Mouse (Mus musculus) intestine, embryonic 15.5 days (tissue): ENCODE data around the gene R3hdm2. TPM values are rescaled to one million over a fixed set of nuclear protein-coding genes. Genes with fewer than 3 reads are reported as not detected.

ENCODE experiments used
- ATAC-seq: fragments of 200-750 bp; cut with Nextera tagmentation; 2 replicates; pipeline ENCODE4 v1.8.0; 2017; ENCODE audit warnings: moderate TSS enrichment, moderate library complexity
- H3K27ac ChIP-seq: fragments of 300-500 bp; sonication (generic); 2 replicates; pipeline ENCODE4 v1.5.1; 2015; ENCODE audit warnings: mild to moderate bottlenecking, inconsistent platforms
- H3K27me3 ChIP-seq: fragments of 300-500 bp; sonication (generic); replicated peaks from 2 replicates; pipeline ENCODE4 v1.6.1; 2015; ENCODE audit warnings: inconsistent platforms
- H3K36me3 ChIP-seq: fragments of 300-500 bp; sonication (generic); 2 replicates; pipeline ENCODE4 v1.6.1; 2015; ENCODE audit warnings: inconsistent platforms
- H3K4me1 ChIP-seq: fragments of 300-500 bp; sonication (generic); replicated peaks from 2 replicates; pipeline ENCODE4 v1.6.1; 2015; ENCODE audit warnings: inconsistent platforms
- H3K4me2 ChIP-seq: fragments of 300-500 bp; sonication (generic); replicated peaks from 2 replicates; pipeline ENCODE4 v1.6.1; 2015; ENCODE audit warnings: mild to moderate bottlenecking, inconsistent platforms
- H3K4me3 ChIP-seq: fragments of 300-500 bp; sonication (generic); replicated peaks from 2 replicates; pipeline ENCODE4 v1.5.1; 2015; ENCODE audit warnings: inconsistent platforms
- H3K9ac ChIP-seq: fragments of 300-500 bp; sonication (generic); 2 replicates; pipeline ENCODE4 v1.6.1; 2015; ENCODE audit warnings: inconsistent platforms
- H3K9me3 ChIP-seq: fragments of 300-500 bp; sonication (generic); 2 replicates; pipeline ENCODE4 v1.6.1; 2016; ENCODE audit warnings: inconsistent platforms
- WGBS: fragments of 180-500 bp; shearing (Covaris S2); methylation state at CpG from one replicate; pipeline ENCODE4 v1.1.7; 2015; 5-methylcytosine and 5-hydroxymethylcytosine counted together
- polyA plus RNA-seq: library from polyadenylated mRNA; unstranded; fragments of >200 nt; fragmentation: Nextera tagmentation; extraction: Ambion mirVana; gene quantifications from 2 replicates; pipeline ENCODE4 v1.2.1, GENCODE M21; 2015

The R3hdm2 gene
- polyA plus RNA-seq, 1 experiment from 2014 or later: 29.5 TPM

DNA sequence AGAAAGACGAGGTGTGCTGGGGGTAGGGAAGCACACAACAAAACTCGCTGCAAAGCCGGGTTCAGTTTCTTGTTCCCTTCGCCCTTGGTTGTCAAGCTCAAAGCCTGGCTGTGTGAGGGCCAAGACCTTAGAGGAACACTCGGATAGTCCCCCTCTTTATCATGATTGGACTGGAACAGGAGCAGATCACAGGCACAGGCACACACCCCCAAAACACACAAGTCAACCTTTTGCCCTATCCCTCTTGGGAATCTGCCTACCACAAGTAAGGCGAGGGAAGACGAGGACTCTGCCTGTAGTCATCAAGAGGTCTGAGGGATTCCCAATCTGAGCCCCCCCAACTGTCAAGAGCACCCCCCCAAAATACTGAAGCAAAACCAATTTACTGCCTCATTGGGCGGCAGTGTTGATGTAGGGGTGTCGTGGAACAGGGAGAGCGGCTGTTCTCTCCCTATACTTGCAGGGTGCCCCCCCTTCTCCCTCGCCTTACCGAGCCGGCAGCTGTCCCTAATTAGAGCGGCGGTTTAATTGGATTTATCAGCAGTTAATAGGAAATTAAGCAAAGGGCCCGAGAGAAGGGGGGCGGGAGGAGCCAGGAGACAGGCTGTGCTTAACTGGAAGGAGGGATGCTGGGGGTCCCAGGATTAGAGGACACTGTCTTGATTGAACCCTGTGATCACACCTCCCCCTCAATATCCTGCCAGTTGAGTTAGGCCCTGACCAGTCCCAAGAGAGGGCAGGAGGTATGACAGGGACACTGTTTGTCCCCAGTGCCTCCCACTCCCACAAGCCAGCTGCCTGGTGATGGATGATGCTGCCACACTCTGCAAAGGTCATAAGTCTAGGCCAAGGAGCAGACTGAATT lies 129.9 kb downstream of the R3hdm2 start:
- Histone ChIP-seq H3K4me1 (peaks cover 56% of the 10 kb centered on the region), H3K9me3 (no peaks in the 10 kb centered on the region), H3K4me3 (peak overlapping the region; percentile 38; the same call in 1 of the 2 replicates), H3K27ac (no peak overlapping the region), H3K9ac (no peak overlapping the region), H3K4me2 (peak overlapping the region; percentile 80), H3K27me3 (peaks cover 65% of the 10 kb centered on the region), H3K36me3 (no peaks in the 10 kb centered on the region)
- no peak for ATAC-seq
- WGBS: 25% methylated on average over 17 of the region's 17 CpGs

DNA sequence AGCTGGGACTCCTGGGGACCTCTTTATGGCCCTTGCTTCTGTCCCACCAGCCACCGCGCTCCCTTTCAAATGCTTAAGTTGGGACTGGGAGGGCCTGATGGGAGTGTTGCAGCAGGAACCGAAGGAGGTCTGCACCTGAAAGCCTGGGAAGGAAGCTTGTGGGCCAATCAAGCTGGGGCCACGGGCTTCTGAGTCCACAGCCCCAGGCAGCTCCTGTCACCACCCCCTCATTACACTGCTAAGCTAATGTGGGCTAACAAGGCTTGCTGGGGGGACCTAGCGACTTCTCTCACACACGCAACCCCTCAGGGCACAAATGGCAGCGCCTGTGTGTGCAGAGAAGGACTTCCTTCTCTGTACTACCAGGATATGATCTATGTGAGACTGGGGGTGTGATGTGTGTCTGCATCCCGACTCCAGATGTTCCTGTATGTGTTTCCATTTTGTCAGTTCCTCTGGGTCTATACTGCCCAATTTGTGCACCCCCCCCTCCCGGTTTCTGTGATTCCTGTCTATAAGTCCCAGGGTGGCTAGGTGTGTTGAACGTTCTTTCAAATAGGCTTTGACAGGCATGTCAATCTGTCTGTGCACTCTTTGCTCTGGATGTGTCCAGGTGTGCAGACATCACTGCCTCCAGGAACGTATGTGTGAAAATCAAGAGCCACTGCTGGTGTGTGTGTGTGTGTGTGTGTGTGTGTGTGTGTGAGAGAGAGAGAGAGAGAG lies 130.9 kb downstream of the R3hdm2 start:
- no peak overlapping the region for H3K9ac ChIP-seq
- H3K9me3 ChIP-seq: no peaks in the 10 kb centered on the region
- peak overlapping the region; percentile 99 for H3K4me2 ChIP-seq
- WGBS: 17% methylated on average over 11 of the region's 11 CpGs
- peaks cover 65% of the 10 kb centered on the region for H3K4me1 ChIP-seq
- no peak for ATAC-seq
- peak overlapping the region; percentile 51 for H3K4me3 ChIP-seq
- no peaks in the 10 kb centered on the region for H3K36me3 ChIP-seq
- no peak overlapping the region for H3K27ac ChIP-seq
- H3K27me3 ChIP-seq: peaks cover 72% of the 10 kb centered on the region

DNA sequence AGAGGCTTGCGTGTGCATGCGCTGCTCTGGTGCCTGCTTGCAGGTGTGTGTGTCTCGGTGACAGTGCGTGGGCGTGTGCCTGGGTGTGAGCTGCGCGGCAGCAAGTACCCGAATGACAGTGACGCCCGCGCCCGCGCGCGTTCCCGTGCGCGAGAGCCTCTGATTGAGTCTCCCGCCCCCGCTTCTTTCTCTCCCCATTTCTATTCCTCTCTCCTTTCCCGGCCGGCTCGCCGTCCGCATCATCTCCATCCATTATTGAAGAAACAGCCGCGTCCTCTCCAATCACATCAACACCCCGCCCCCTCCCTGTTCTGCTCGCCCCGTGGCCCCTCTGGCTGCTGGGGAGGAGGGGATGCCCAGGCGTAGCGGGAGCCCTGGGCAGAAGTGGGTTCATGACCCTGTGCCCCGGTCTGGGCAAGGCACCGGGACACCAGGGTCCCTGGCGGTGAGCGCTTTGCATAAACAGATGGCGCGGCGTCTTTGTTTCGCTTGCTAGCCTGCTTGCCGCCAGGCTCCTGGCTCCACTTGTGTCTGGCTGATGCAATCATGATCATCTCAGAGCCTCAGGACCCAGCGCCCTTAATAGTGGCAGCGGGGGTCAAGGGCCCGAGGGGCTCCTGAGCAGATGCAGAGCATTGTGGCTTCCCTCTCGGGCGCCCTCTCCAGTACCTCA lies 131.6 kb downstream of the R3hdm2 start:
- peak overlapping the region; percentile 52 for H3K9ac ChIP-seq
- peak overlapping the region; percentile 99 for H3K4me2 ChIP-seq
- peaks cover 75% of the 10 kb centered on the region for H3K27me3 ChIP-seq
- H3K36me3 ChIP-seq: no peaks in the 10 kb centered on the region
- H3K9me3 ChIP-seq: no peaks in the 10 kb centered on the region
- H3K27ac ChIP-seq: 0 out of 2 replicates have a peak overlapping the region, but pooled peaks have one; percentile 13
- ATAC-seq: no peak
- WGBS: 1% methylated on average over 46 of the region's 46 CpGs
- peaks cover 72% of the 10 kb centered on the region for H3K4me1 ChIP-seq
- H3K4me3 ChIP-seq: peak overlapping the region; percentile 51

DNA sequence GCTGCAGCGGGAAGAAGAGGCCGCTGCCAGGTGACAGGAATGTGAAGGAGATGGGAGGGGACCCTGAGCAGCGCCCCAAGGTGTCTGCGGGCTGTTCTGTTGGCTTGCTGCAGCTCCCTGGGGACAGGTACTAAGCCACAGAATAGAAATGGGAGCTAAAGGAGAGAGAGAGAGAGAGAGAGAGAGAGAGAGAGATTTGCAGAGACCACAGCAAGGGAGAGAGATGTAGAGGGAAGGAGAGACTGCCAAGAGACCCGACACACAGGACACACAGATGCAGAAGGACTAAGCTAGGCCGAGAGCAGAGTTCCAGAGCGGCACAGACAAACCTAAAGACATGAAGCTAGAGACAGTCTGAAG lies 132.2 kb downstream of the R3hdm2 start:
- Histone ChIP-seq H3K27ac (no peak overlapping the region), H3K9ac (peak overlapping the region; percentile 52; the same call in 1 of the 2 replicates), H3K4me3 (peak overlapping the region; percentile 51), H3K4me2 (peak overlapping the region; percentile 99), H3K4me1 (peaks cover 77% of the 10 kb centered on the region), H3K36me3 (no peaks in the 10 kb centered on the region), H3K27me3 (peaks cover 72% of the 10 kb centered on the region), H3K9me3 (no peaks in the 10 kb centered on the region)
- ATAC-seq: no peak
- WGBS: 4% methylated on average over 7 of the region's 7 CpGs

DNA sequence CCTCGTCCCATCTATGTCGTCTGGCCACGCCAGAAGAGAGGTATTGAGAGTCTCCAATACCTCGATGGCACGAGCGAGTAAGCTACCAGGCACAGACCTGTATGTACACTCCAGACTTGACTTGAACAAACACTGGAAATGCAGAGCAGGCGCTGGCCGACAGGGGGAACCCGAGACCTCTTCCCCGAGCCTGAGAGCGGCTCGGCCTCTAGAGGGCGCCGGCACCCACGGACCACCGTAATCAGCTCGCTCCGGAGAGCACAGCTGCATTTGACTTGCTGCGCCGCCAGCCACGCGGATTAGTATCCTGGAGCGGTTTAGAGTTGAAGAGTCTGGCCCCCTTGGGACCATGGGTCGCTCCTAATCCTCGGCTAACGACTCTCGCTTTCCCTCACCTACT lies 132.7 kb downstream of the R3hdm2 start:
- H3K36me3 ChIP-seq: 0 out of 2 replicates have a peak, but pooled peaks cover 4% of the 10 kb centered on the region
- WGBS: under 1% methylated on average over 27 of the region's 27 CpGs
- peak overlapping the region; percentile 16 for H3K4me3 ChIP-seq
- no peaks in the 10 kb centered on the region for H3K9me3 ChIP-seq
- peak overlapping the region; percentile 24; the same call in 1 of the 2 replicates for H3K9ac ChIP-seq
- H3K4me1 ChIP-seq: peaks cover 81% of the 10 kb centered on the region
- peaks cover 67% of the 10 kb centered on the region for H3K27me3 ChIP-seq
- no peak overlapping the region for H3K27ac ChIP-seq
- ATAC-seq: peak; percentile 48
- peak overlapping the region; percentile 99 for H3K4me2 ChIP-seq

DNA sequence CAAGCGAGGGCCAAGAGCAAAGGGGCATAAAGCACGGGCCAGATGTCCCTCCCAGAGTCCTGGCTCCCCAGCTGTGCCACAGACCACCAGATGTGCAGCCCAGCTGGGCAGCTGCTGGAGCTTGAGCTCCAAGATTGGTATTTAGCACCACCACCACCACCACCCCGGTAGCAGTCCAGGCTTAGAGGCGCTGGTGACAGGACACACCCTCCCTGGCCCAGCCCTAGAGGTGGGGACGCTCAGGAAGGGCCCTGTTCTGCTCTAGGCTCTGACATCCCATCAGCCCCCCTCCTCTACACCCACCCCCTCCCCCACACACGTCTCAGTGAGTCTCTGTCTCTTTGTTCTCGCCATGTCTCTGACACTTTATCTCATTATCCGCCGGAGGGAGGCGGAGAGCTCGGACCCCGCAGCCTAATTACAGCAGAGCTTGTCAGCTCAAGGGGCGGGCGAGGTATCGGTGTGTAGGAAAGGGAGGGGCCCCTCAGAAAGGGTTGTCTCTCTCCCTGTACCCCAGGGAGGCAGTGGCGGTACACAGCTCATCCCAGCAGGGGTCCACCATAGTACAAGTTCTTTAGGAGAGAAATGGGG lies 133.5 kb downstream of the R3hdm2 start:
- Histone ChIP-seq H3K9ac (peak overlapping the region; percentile 24; the same call in 1 of the 2 replicates), H3K4me2 (peak overlapping the region; percentile 99), H3K27ac (peak overlapping the region; percentile 15; the same call in 1 of the 2 replicates), H3K9me3 (no peaks in the 10 kb centered on the region), H3K4me3 (peak overlapping the region; percentile 16), H3K27me3 (peaks cover 66% of the 10 kb centered on the region), H3K36me3 (peaks cover 12% of the 10 kb centered on the region; the same call in 1 of the 2 replicates), H3K4me1 (peaks cover 78% of the 10 kb centered on the region)
- 5% methylated on average over 15 of the region's 16 CpGs for WGBS
- ATAC-seq: peak; percentile 21

DNA sequence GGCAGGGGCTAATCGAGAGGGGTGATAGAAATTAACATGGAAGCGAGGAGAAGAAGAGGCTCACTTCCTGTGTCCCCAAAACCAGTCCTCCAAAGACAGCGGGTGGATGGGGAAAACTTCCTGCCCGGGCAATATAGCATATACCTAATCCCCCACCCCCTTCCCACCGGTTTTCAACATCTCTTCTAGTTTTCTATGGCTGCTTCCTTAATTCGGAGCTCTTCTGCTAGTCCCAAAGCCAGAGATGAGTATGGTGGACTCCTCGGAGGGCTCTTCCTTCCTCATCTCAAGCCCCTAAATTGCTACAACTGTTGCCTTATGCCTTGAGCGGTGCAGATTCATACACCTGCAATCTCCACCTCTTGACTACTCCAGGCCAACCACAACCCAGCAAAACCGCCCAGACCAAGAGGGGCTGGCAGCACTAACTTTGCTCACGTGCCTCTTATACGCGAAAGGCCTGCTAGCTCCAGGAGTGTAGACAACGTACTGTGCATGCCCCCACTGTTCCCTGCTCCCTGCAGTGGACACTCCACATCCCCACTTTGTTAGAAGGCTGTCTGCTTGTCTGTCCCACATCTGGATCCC lies 134.1 kb downstream of the R3hdm2 start:
- WGBS: 25% methylated on average over 13 of the region's 13 CpGs
- Histone ChIP-seq H3K27me3 (peaks cover 63% of the 10 kb centered on the region), H3K36me3 (peaks cover 14% of the 10 kb centered on the region; the same call in 1 of the 2 replicates), H3K9me3 (no peaks in the 10 kb centered on the region), H3K4me2 (peak overlapping the region; percentile 99), H3K27ac (no peak overlapping the region; the same call in 1 of the 2 replicates), H3K4me3 (peak overlapping the region; percentile 16; the same call in 1 of the 2 replicates), H3K9ac (0 out of 2 replicates have a peak overlapping the region, but pooled peaks have one; percentile 24), H3K4me1 (peaks cover 75% of the 10 kb centered on the region)
- ATAC-seq: no peak

DNA sequence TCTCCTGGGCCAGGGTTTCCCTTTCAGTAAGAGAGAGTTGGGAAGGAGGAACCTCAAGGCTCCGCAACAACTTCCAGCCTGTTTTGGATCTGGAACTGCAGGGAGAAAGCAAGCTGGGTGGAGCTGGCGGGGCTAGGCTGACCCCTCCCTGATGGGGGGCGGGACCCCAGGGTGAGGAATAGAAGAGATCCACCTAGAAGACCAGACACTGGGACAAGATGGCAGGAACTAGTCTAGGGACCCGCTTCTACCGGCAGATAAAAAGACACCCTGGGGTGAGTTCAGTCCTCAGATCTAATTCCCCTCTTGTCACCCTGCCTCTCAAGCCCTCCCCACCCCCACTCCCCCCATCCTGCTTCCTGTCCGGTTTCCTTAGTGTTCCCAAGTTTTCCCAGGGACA lies 134.6 kb downstream of the R3hdm2 start, which contains the start of gene Ndufa4l2:
Ndufa4l2 (plus strand) TSS at position 204 of the 400 bp plus-strand sequence.
- Histone ChIP-seq H3K9ac (0 out of 2 replicates have a peak within 1 kb of the TSS, but pooled peaks have one; percentile 24), H3K9me3 (no peaks in the 10 kb centered on the region), H3K36me3 (peaks cover 18% of the 10 kb centered on the region), H3K4me1 (peaks cover 70% of the 10 kb centered on the region), H3K4me2 (peak within 1 kb of the TSS; percentile 99), H3K27me3 (peaks cover 58% of the 10 kb centered on the region), H3K27ac (peak within 1 kb of the TSS; percentile 52), H3K4me3 (peak within 1 kb of the TSS; percentile 16)
- no peak for ATAC-seq
- WGBS: 19% methylated on average over 6 of the region's 6 CpGs

DNA sequence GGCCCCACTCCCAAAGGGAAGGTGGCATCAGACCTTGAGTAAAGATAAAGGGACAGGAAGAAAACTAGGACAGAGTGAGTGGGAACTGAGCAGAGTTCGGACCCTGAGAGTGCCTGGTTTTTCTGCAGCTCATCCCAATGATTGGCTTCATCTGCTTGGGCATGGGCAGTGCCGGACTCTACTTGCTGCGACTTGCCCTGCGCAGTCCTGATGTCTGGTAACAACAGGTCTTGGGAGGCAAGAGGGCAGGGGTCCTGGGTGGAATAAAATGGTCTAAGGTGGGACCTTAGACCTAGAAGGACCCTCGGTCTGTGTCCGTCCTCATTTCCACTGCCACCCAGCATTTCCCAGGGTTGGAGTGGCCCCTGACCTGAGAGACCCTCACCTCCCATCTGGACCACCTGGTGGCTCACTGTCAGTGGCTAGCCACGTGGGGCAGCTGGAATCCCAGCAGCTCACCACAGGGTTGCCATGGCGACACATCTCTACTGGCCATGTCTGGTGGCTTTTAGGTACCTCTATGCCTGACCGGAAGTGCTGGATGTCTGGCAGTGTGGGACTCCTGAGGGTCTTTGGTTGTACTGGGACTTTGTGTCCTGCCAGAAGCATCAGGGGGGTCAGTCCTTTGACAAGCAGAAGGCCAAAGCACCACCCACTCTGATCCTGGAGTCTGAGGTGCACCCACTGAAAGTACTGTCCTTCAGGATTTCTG lies 135.3 kb downstream of the R3hdm2 start:
- H3K9ac ChIP-seq: 0 out of 2 replicates have a peak overlapping the region, but pooled peaks have one; percentile 17
- peak overlapping the region; percentile 8; the same call in 1 of the 2 replicates for H3K4me3 ChIP-seq
- H3K4me2 ChIP-seq: peak overlapping the region; percentile 52
- ATAC-seq: no peak
- H3K36me3 ChIP-seq: peaks cover 24% of the 10 kb centered on the region
- peak overlapping the region; percentile 52; the same call in 1 of the 2 replicates for H3K27ac ChIP-seq
- H3K4me1 ChIP-seq: peaks cover 69% of the 10 kb centered on the region
- no peaks in the 10 kb centered on the region for H3K9me3 ChIP-seq
- H3K27me3 ChIP-seq: peaks cover 51% of the 10 kb centered on the region
- WGBS: 41% methylated on average over 9 of the region's 9 CpGs

DNA sequence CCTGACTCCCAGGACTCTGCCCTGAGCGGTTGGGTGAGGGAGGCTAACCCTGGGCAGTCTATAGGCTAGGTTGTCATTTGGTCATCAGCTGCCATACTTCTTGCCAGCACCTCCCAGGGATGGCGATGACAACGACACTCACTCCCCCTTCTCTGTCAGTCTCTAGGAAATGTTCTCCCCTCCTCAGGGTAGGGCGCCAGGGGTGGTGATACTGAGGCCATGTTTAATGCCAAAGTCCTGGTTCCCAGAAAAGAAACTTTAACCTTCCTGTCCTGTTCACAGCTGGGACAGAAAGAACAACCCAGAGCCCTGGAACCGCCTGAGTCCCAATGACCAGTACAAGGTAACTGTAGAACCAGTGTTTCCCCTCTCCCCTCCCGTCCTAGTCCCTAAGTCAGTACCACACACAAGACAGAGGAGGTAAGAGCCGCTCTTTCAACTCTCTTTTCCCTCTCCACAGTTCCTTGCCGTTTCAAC lies 135.9 kb downstream of the R3hdm2 start:
- ATAC-seq: 0 out of 2 replicates have a peak, but pooled peaks have one; percentile 5
- no peaks in the 10 kb centered on the region for H3K9me3 ChIP-seq
- peaks cover 24% of the 10 kb centered on the region for H3K36me3 ChIP-seq
- H3K4me1 ChIP-seq: peaks cover 73% of the 10 kb centered on the region
- 0 out of 2 replicates have a peak overlapping the region, but pooled peaks have one; percentile 36 for H3K9ac ChIP-seq
- H3K4me2 ChIP-seq: peak overlapping the region; percentile 52
- H3K27ac ChIP-seq: peak overlapping the region; percentile 52
- H3K27me3 ChIP-seq: peaks cover 45% of the 10 kb centered on the region
- WGBS: 35% methylated on average over 8 of the region's 8 CpGs
- H3K4me3 ChIP-seq: no peak overlapping the region
